Comparison of ENCODE assay signal across 30 mouse cellular contexts in the genomic region with DNA sequence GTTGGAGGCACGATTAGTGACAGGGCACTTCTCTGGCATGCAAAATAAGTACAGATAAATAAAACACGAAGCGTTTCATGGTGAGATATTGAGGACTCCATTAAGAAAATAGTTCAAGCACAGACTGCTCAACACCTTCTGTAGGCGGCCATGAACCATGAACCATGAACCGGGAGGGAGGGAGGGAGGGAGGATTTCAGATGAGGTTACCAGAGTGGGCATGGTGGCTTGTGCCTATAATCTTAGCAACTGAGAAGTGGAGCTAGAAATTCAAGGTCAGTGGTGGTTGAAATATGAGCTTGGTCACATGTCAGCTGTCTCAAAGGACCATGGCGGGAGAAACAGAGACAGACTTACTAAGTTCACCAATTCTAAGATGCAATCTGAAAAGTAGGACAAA. TPM values are rescaled to one million over a fixed set of nuclear protein-coding genes. Genes with fewer than 3 reads are reported as not detected.
DNase-seq lines count a peak whose midpoint lies in the region; ATAC-seq lines count a peak whose summit lies in the region.
"Had no signal": no experiment of that assay in that cellular context is flagged by ENCODE, and none has a peak within 500 bp of the region (broad histone marks: within the 10 kb centered on the region; RNA-seq: fewer than 3 reads in every experiment).

No protein-coding gene starts in this region.

- ATAC-seq in kidney, embryonic 14.5 days (ENCODE audit: low FRiP score, low TSS enrichment): peak; percentile 85; the same call in 1 of the 2 replicates
- peak; percentile 84 for ATAC-seq in kidney, embryonic 16.5 days (ENCODE audit: low FRiP score, low TSS enrichment)
- ATAC-seq: activated CD4-positive, CD25-positive, alpha-beta regulatory T cell, adult 4 months; CD4-positive, CD25-positive, alpha-beta regulatory T cell, adult 4 months; forebrain, embryonic 14.5 days; forebrain, embryonic 16.5 days; Patski had no signal

- WGBS in kidney, embryonic 14.5 days: 54% methylated on average over 6 of the region's 6 CpGs
- 42% methylated on average over 6 of the region's 6 CpGs for WGBS in kidney, embryonic 16.5 days

- H3K4me3 ChIP-seq in kidney, embryonic 14.5 days (ENCODE audit: low read length): no peak overlapping the region
- no peak overlapping the region for H3K4me3 ChIP-seq in kidney, embryonic 16.5 days (ENCODE audit: low read length)
- no peak overlapping the region for H3K4me3 ChIP-seq in brown adipose tissue, adult 24 weeks (ENCODE audit: insufficient read depth, low read depth, low read length)
- H3K4me3 ChIP-seq: embryonic facial prominence, embryonic 13.5 days; embryonic facial prominence, embryonic 15.5 days; erythroblast, embryonic 14.5 days; forebrain, embryonic 10.5 days; forebrain, embryonic 12.5 days had no signal

- H3K4me1 ChIP-seq in kidney, embryonic 14.5 days (ENCODE audit: control insufficient read depth, insufficient read depth, low read length): no peaks in the 10 kb centered on the region
- no peaks in the 10 kb centered on the region for H3K4me1 ChIP-seq in kidney, embryonic 16.5 days (ENCODE audit: insufficient read depth, low read length)
- no peaks in the 10 kb centered on the region; the same call in 1 of the 2 replicates for H3K4me1 ChIP-seq in brown adipose tissue, adult 24 weeks (ENCODE audit: control insufficient read depth, insufficient read depth, insufficient read length, low read length)
- H3K4me1 ChIP-seq: embryonic facial prominence, embryonic 13.5 days; embryonic facial prominence, embryonic 15.5 days; forebrain, embryonic 10.5 days; forebrain, embryonic 12.5 days had no signal

- H3K9me3 ChIP-seq in kidney, embryonic 14.5 days (ENCODE audit: control insufficient read depth, low read length): no peaks in the 10 kb centered on the region
- no peaks in the 10 kb centered on the region for H3K9me3 ChIP-seq in kidney, embryonic 16.5 days (ENCODE audit: low read length)
- H3K9me3 ChIP-seq: embryonic facial prominence, embryonic 13.5 days; embryonic facial prominence, embryonic 15.5 days; forebrain, embryonic 10.5 days; forebrain, embryonic 12.5 days; G1E had no signal

- no peak overlapping the region for H3K4me2 ChIP-seq in kidney, embryonic 14.5 days (replicated peaks; ENCODE audit: low read depth, low read length)
- H3K4me2 ChIP-seq in kidney, embryonic 16.5 days (replicated peaks; ENCODE audit: low read depth, low read length): no peak overlapping the region
- H3K4me2 ChIP-seq: embryonic facial prominence, embryonic 13.5 days; embryonic facial prominence, embryonic 15.5 days; forebrain, embryonic 12.5 days had no signal

- no peak for DNase-seq in kidney, postnatal 4 days
- no peak for DNase-seq in kidney, postnatal 14 days
- DNase-seq in 416B (ENCODE audit: low read depth): peak; percentile 61
- DNase-seq in frontal cortex, postnatal 14 days (ENCODE audit: low spot score in 2 of 2): no peak
- DNase-seq: adrenal gland, adult 8-10 months; adrenal gland, postnatal 14 days; adrenal gland, postnatal 36 days; B cell, adult 2 months; cerebellum, adult 11 months; cerebellum, adult 18-20 months; cerebellum, adult 8-10 months; cerebellum, adult 9-11 months; cerebellum, postnatal 14 days; cerebellum, postnatal 36 days; embryo, embryonic 11 days had no signal

- H3K27me3 ChIP-seq in kidney, embryonic 14.5 days (ENCODE audit: control insufficient read depth, insufficient read depth, low read length): no peaks in the 10 kb centered on the region
- no peaks in the 10 kb centered on the region for H3K27me3 ChIP-seq in kidney, embryonic 16.5 days (ENCODE audit: insufficient read depth, low read length)
- H3K27me3 ChIP-seq: CH12.LX; embryonic facial prominence, embryonic 13.5 days; embryonic facial prominence, embryonic 15.5 days; forebrain, embryonic 12.5 days had no signal

- no peak overlapping the region for H3K9ac ChIP-seq in kidney, embryonic 14.5 days (ENCODE audit: low read depth, low read length)
- H3K9ac ChIP-seq in kidney, embryonic 16.5 days (replicated peaks; ENCODE audit: low read length): no peak overlapping the region
- H3K9ac ChIP-seq: embryonic facial prominence, embryonic 13.5 days; embryonic facial prominence, embryonic 15.5 days; forebrain, embryonic 12.5 days had no signal

- H3K27ac ChIP-seq in kidney, embryonic 14.5 days (ENCODE audit: low read depth, low read length): no peak overlapping the region
- no peak overlapping the region for H3K27ac ChIP-seq in kidney, embryonic 16.5 days (ENCODE audit: low read length)
- peak overlapping the region; percentile 86 for H3K27ac ChIP-seq in brown adipose tissue, adult 24 weeks (replicated peaks; ENCODE audit: low read depth, low read length)
- H3K27ac ChIP-seq: embryonic facial prominence, embryonic 13.5 days; embryonic facial prominence, embryonic 15.5 days; forebrain, embryonic 10.5 days; forebrain, embryonic 12.5 days had no signal

- no peaks in the 10 kb centered on the region for H3K36me3 ChIP-seq in kidney, embryonic 14.5 days (ENCODE audit: control insufficient read depth, insufficient read depth, low read length)
- H3K36me3 ChIP-seq in kidney, embryonic 16.5 days (ENCODE audit: insufficient read depth, low read length): no peaks in the 10 kb centered on the region
- H3K36me3 ChIP-seq: embryonic facial prominence, embryonic 13.5 days; embryonic facial prominence, embryonic 15.5 days; forebrain, embryonic 10.5 days; forebrain, embryonic 12.5 days; G1E had no signal

RNA-seq across cellular contexts. Expression of gene Sptssb, which starts 20.3 kb away (rescaled TPM):
- 0.99 and 1.5 TPM in 2 replicates for polyA plus RNA-seq in kidney, embryonic 14.5 days (2014; fragmentation: Nextera tagmentation; extraction: Ambion mirVana)
- polyA plus RNA-seq in kidney, embryonic 16.5 days (2015; fragmentation: Nextera tagmentation; extraction: Ambion mirVana): 3.7 and 8.9 TPM in 2 replicates
- polyA plus RNA-seq in brown adipose tissue, adult 24 weeks (2012; ENCODE audit: insufficient read depth, insufficient read length, missing spikeins): not detected in 2 replicates
- polyA plus RNA-seq: activated CD4-positive, CD25-positive, alpha-beta regulatory T cell, adult 4 months; CD4-positive, CD25-positive, alpha-beta regulatory T cell, adult 4 months; erythroblast, embryonic 14.5 days; forebrain, embryonic 10.5 days; G1E had no signal
